Mouse (Mus musculus): ENCODE results near the gene Ak3.

- no peak for TF ChIP-seq MAX (IDR thresholded peaks at IDR 0.05; ENCODE audit: low read depth)
- TF ChIP-seq POLR2A (IDR thresholded peaks at IDR 0.05; ENCODE audit: insufficient read length, low read depth) = no peak
- TF ChIP-seq TCF12 (IDR thresholded peaks at IDR 0.05; ENCODE audit: insufficient read depth, poor library complexity, severe bottlenecking) = no peak
These were observed 7.7 kb upstream of the Ak3 start for GRCm38 (mm10) chr19:29055469-29055868.
